Mouse (Mus musculus) neural tube, embryonic 15.5 days (tissue): Measurements from ENCODE around the gene Ppp4r3b. TPM values are rescaled to one million over a fixed set of nuclear protein-coding genes. Genes with fewer than 3 reads are reported as not detected.

Source experiments
- ATAC-seq: fragments of 200-750 bp; cut with Nextera tagmentation; 2 replicates; pipeline ENCODE4 v1.8.0; 2017; ENCODE audit warnings: mild to moderate bottlenecking, moderate TSS enrichment, moderate library complexity; ENCODE audit not compliant: low FRiP score
- H3K27ac ChIP-seq: fragments of 300-500 bp; sonication (generic); replicated peaks from 2 replicates; pipeline ENCODE4 v1.5.1; 2015; ENCODE audit warnings: mild to moderate bottlenecking, inconsistent platforms
- H3K27me3 ChIP-seq: fragments of 300-500 bp; sonication (generic); replicated peaks from 2 replicates; pipeline ENCODE4 v1.6.1; 2015; ENCODE audit warnings: inconsistent platforms
- H3K36me3 ChIP-seq: fragments of 300-500 bp; sonication (generic); 2 replicates; pipeline ENCODE4 v1.6.1; 2015; ENCODE audit warnings: inconsistent platforms
- H3K4me1 ChIP-seq: fragments of 300-500 bp; sonication (generic); 2 replicates; pipeline ENCODE4 v1.6.1; 2015; ENCODE audit warnings: inconsistent platforms
- H3K4me2 ChIP-seq: fragments of 300-500 bp; sonication (generic); 2 replicates; pipeline ENCODE4 v1.6.1; 2015; ENCODE audit warnings: inconsistent platforms, mild to moderate bottlenecking, moderate library complexity
- H3K4me3 ChIP-seq: fragments of 300-500 bp; sonication (generic); replicated peaks from 2 replicates; pipeline ENCODE4 v1.5.1; 2015; ENCODE audit warnings: mild to moderate bottlenecking, inconsistent platforms
- H3K9ac ChIP-seq: fragments of 300-500 bp; sonication (generic); replicated peaks from 2 replicates; pipeline ENCODE4 v1.6.1; 2015; ENCODE audit warnings: mild to moderate bottlenecking, inconsistent platforms
- H3K9me3 ChIP-seq: fragments of 300-500 bp; sonication (generic); replicated peaks from 2 replicates; pipeline ENCODE4 v1.6.1; 2016; ENCODE audit warnings: inconsistent platforms
- WGBS: fragments of 180-500 bp; shearing (Covaris S2); methylation state at CpG from one replicate; pipeline ENCODE4 v1.1.7; 2015; ENCODE audit warnings: mixed read lengths; 5-methylcytosine and 5-hydroxymethylcytosine counted together
- polyA plus RNA-seq: library from polyadenylated mRNA; unstranded; fragments of >200 nt; fragmentation: Nextera tagmentation; extraction: Ambion mirVana; gene quantifications from 2 replicates; pipeline ENCODE4 v1.2.1, GENCODE M21; 2015

The Ppp4r3b gene
- polyA plus RNA-seq, result 58.7 and 71.8 TPM in 2 replicates

DNA sequence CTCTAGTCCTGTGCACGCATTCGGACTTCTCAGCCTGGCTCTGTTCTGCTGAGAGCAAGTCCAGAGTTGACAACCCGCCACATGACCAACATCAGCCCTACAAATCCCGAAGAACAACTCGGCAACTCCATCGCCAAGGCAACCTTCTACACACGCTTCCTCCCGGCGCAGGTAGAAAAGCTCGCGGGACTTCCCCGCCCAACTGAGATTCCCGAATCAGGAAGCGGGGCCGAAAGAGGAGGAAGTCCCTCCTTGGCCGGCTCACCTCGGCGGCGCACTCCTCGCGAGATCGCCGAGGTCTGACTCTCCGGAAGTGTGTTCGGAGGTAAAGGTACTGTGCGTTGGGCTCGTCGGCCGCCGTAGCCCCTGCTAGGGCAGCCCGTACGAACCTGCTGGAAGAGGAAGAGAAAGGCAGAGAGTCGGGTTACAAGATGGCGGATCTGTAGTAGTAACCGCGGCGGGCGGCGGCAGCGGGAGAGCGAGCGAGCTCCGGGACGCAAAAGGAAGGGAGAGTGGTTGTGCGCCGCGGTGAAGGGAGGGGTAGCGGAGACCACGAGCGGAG, at the start of gene Ppp4r3b:
Gene Ppp4r3b, plus strand, starts transcription at position 328 of the 562 bp plus-strand sequence.
- H3K4me3 ChIP-seq, result peak within 1 kb of the TSS; percentile 68
- WGBS, result under 1% methylated on average over 49 of the region's 50 CpGs
- no peaks in the 10 kb centered on the region for H3K27me3 ChIP-seq
- peak within 1 kb of the TSS; percentile 74 for H3K4me2 ChIP-seq
- peak within 1 kb of the TSS; percentile 97 for H3K27ac ChIP-seq
- H3K9ac ChIP-seq, result peak within 1 kb of the TSS; percentile 84
- ATAC-seq, result peak; percentile 97
- no peaks in the 10 kb centered on the region for H3K36me3 ChIP-seq
- H3K9me3 ChIP-seq, result no peaks in the 10 kb centered on the region
- peaks cover 24% of the 10 kb centered on the region for H3K4me1 ChIP-seq

- Histone ChIP-seq H3K4me1 (peaks cover 4% of the 10 kb centered on the region), H3K4me2 (peak overlapping the region; percentile 63), H3K27me3 (no peaks in the 10 kb centered on the region), H3K9ac (peak overlapping the region; percentile 71), H3K27ac (peak overlapping the region; percentile 78; the same call in 1 of the 2 replicates), H3K36me3 (peaks cover 6% of the 10 kb centered on the region), H3K9me3 (no peaks in the 10 kb centered on the region), H3K4me3 (peak overlapping the region; percentile 66)
- ATAC-seq, result peak; percentile 78
- 56% methylated on average over 11 of the region's 11 CpGs for WGBS
Observed at GRCm38 (mm10) chr11:29129862-29130384, 42.8 kb upstream of the Ppp4r3b start.

GRCm38 (mm10) chr11:29130385-29131355, 42.0 kb upstream of the Ppp4r3b start, which contains the start of gene Pnpt1:
Gene Pnpt1, plus strand, starts transcription at chr11:29130744.
- Histone ChIP-seq H3K4me1 (peaks cover 4% of the 10 kb centered on the region), H3K9ac (peak within 1 kb of the TSS; percentile 71), H3K36me3 (peaks cover 8% of the 10 kb centered on the region), H3K27me3 (no peaks in the 10 kb centered on the region), H3K4me2 (peak within 1 kb of the TSS; percentile 63), H3K27ac (peak within 1 kb of the TSS; percentile 78), H3K4me3 (peak within 1 kb of the TSS; percentile 66), H3K9me3 (no peaks in the 10 kb centered on the region)
- 4% methylated on average over 50 of the region's 50 CpGs for WGBS
- ATAC-seq, result peak; percentile 100

- Histone ChIP-seq H3K27me3 (no peaks in the 10 kb centered on the region), H3K4me2 (no peak overlapping the region), H3K9ac (no peak overlapping the region), H3K4me3 (no peak overlapping the region), H3K4me1 (no peaks in the 10 kb centered on the region), H3K27ac (no peak overlapping the region), H3K9me3 (no peaks in the 10 kb centered on the region), H3K36me3 (peaks cover 33% of the 10 kb centered on the region)
- no peak for ATAC-seq
- WGBS, result 67% methylated on average over 1 of the region's 1 CpGs
Observed at GRCm38 (mm10) chr11:29140671-29141070, 32.0 kb upstream of the Ppp4r3b start.

DNA sequence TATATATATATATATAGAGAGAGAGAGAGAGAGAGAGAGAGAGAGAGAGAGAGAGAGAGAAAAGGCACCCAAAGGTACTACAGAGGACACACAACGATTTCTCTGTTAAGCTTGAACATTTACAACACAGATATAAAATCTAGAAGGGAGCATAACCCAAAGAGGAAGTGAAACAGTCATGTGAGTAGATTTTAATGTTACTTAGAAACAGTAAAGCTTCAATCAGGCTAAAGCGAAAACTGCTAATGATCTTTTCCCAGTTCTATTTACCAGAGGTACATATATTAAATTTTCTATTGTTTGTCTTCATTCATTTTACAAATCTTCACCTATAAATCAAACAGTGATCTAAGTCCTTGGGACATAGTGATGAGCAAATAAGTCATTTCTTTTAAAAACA, 23.8 kb upstream of the Ppp4r3b start:
- WGBS, result 94% methylated on average over 2 of the region's 2 CpGs
- Histone ChIP-seq H3K4me1 (no peaks in the 10 kb centered on the region), H3K27me3 (no peaks in the 10 kb centered on the region), H3K4me3 (no peak overlapping the region), H3K27ac (no peak overlapping the region), H3K9ac (no peak overlapping the region), H3K36me3 (peaks cover 30% of the 10 kb centered on the region), H3K4me2 (no peak overlapping the region), H3K9me3 (no peaks in the 10 kb centered on the region)
- no peak for ATAC-seq

GRCm38 (mm10) chr11:29163569-29163968, 9.1 kb upstream of the Ppp4r3b start:
- H3K27me3 ChIP-seq, result no peaks in the 10 kb centered on the region
- H3K4me3 ChIP-seq, result no peak overlapping the region
- 90% methylated on average over 4 of the region's 4 CpGs for WGBS
- no peaks in the 10 kb centered on the region for H3K4me1 ChIP-seq
- H3K36me3 ChIP-seq, result peaks cover 21% of the 10 kb centered on the region
- no peaks in the 10 kb centered on the region for H3K9me3 ChIP-seq
- H3K4me2 ChIP-seq, result no peak overlapping the region
- no peak for ATAC-seq
- no peak overlapping the region for H3K27ac ChIP-seq
- H3K9ac ChIP-seq, result no peak overlapping the region

DNA sequence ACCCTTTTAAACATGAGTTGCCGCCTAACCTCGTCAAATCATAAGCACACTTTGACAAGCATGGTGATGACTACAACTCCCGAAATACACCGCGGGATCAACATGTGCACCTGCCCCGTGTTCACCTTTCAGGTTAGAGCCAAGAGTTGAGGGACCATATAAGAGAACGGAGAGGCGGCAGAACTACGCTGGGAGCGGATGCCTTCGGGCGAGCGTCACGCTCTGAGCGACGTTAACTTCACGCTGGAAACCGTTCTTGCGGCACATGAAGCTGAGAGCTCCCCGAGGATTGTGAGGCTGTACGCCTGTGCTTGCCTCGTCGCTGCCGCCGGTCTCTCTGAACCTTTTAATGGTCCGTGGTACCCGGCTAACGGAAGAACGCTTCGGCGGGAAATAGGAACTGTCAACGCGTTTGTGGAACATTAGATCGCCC, 715 bp upstream of the Ppp4r3b start:
- peak overlapping the region; percentile 68 for H3K4me3 ChIP-seq
- peak overlapping the region; percentile 97 for H3K27ac ChIP-seq
- no peaks in the 10 kb centered on the region for H3K27me3 ChIP-seq
- under 1% methylated on average over 34 of the region's 34 CpGs for WGBS
- H3K36me3 ChIP-seq, result no peaks in the 10 kb centered on the region
- peaks cover 24% of the 10 kb centered on the region for H3K4me1 ChIP-seq
- peak; percentile 57 for ATAC-seq
- peak overlapping the region; percentile 70 for H3K4me2 ChIP-seq
- no peaks in the 10 kb centered on the region for H3K9me3 ChIP-seq
- peak overlapping the region; percentile 50 for H3K9ac ChIP-seq

GRCm38 (mm10) chr11:29173125-29173631, 488 bp downstream of the Ppp4r3b start:
- peak; percentile 74 for ATAC-seq
- H3K27ac ChIP-seq, result peak overlapping the region; percentile 97
- 0% methylated on average over 38 of the region's 38 CpGs for WGBS

DNA sequence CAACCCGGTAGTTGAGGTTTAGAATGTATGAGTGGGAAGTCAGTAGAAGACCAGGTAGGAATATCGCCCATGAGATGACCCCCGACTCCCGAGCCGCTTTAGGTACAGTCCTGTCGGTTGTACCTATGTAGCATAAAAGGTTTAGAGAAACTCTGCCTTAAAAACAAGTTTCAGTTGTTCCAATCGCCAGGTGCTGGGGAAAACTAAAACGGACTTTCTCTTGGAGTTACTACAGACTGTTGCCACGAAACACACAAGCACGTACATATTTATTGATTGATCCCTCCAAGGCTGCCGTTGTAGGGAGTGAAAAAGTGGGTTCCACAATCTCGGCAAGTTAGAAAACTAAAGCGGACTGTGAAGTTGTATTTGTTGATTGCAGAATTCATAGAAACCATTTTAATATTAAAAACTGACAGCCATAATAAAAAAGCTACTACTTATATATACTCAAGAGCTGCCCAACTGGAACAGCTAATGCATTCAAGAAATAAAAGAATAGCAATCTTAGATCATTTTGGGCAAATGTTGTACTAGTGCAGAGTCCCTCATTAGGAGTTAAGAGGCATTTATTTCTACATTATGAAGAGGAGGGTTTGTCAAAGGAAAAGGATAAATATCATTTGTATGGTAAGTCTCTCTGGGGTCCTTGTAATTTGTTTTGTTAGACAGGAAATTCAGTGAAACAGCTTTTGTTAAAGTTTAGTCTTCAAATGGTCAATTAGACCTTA, 1.2 kb downstream of the Ppp4r3b start:
- Histone ChIP-seq H3K27ac (peak overlapping the region; percentile 97), H3K4me2 (peak overlapping the region; percentile 74), H3K27me3 (no peaks in the 10 kb centered on the region), H3K9me3 (no peaks in the 10 kb centered on the region), H3K4me1 (peaks cover 24% of the 10 kb centered on the region), H3K9ac (peak overlapping the region; percentile 84), H3K36me3 (no peaks in the 10 kb centered on the region), H3K4me3 (peak overlapping the region; percentile 68)
- ATAC-seq, result no peak
- 6% methylated on average over 13 of the region's 13 CpGs for WGBS

More at GRCm38 (mm10) chr11:29173125-29173631, 488 bp downstream of the Ppp4r3b start:
- Histone ChIP-seq H3K4me3 (peak overlapping the region; percentile 68), H3K27me3 (no peaks in the 10 kb centered on the region), H3K36me3 (no peaks in the 10 kb centered on the region), H3K4me1 (peaks cover 24% of the 10 kb centered on the region), H3K9me3 (no peaks in the 10 kb centered on the region), H3K9ac (peak overlapping the region; percentile 84), H3K4me2 (peak overlapping the region; percentile 74)

DNA sequence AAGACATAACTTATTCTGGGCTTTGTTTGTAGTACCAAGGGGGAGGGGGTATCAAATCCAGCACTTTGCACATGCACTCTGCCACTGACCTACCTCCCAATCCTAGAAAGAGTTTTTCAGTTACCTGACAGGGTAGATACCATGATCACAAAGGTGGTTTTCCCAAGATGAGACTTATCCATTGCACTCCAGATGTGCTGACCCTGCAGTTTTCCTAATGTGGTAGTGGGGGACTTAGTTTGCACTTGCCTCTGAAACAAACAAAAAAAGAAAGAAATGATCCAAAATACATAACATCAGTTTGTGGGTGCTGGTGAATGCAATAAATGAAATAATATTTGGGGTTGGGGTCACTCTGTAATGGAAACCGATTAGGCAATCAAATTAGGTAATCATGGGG, 6.6 kb downstream of the Ppp4r3b start:
- WGBS, result 96% methylated on average over 1 of the region's 1 CpGs
- Histone ChIP-seq H3K27me3 (no peaks in the 10 kb centered on the region), H3K36me3 (peaks cover 9% of the 10 kb centered on the region), H3K4me3 (no peak overlapping the region), H3K4me2 (no peak overlapping the region), H3K9ac (no peak overlapping the region), H3K27ac (no peak overlapping the region), H3K4me1 (no peaks in the 10 kb centered on the region), H3K9me3 (no peaks in the 10 kb centered on the region)
- ATAC-seq, result no peak

GRCm38 (mm10) chr11:29180657-29181056, 8.0 kb downstream of the Ppp4r3b start:
- H3K4me2 ChIP-seq, result no peak overlapping the region
- H3K27me3 ChIP-seq, result no peaks in the 10 kb centered on the region
- peaks cover 17% of the 10 kb centered on the region for H3K36me3 ChIP-seq
- H3K4me1 ChIP-seq, result no peaks in the 10 kb centered on the region
- WGBS, result 70% methylated on average over 3 of the region's 3 CpGs
- no peaks in the 10 kb centered on the region for H3K9me3 ChIP-seq
- no peak overlapping the region for H3K27ac ChIP-seq
- no peak overlapping the region for H3K9ac ChIP-seq
- H3K4me3 ChIP-seq, result no peak overlapping the region
- ATAC-seq, result no peak
